29 mouse cellular contexts compared by ENCODE assay signal in the genomic region with DNA sequence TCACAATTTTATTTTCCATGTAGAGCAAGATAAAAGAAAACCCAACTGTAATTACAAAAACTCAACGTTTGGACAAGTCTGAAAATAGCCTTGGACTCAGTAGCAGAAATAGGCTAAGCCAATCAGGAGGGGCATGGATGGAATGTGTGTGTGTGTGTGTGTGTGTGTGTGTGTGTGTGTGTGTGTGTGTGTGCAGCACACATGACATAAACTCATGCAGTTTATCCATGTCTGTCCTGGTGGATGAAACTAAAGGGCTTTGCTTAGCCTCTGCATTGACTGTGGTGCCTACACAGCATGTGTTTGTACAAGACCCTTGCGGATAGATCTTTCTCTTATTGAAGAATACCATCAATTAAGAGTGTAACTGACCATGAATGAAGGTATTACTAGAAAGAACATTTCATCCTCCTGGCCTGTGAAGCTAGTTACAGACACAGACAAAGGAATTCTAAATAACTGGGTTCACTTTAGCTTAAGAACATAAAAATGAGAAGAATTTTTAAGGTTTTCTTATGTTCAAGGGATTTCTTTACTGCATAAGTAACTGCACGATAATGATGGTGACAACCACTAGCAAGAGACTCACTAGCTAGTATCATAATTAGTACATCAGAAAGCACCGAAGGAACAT.
DNase-seq lines count a peak whose midpoint lies in the region; ATAC-seq lines count a peak whose summit lies in the region.
"Had no signal": no experiment of that assay in that cellular context is flagged by ENCODE, and none has a peak within 500 bp of the region (broad histone marks: within the 10 kb centered on the region; RNA-seq: fewer than 3 reads in every experiment).

No protein-coding gene starts in this region.

- no peak overlapping the region for H3K27ac ChIP-seq in neural tube, embryonic 15.5 days (replicated peaks)
- H3K27ac ChIP-seq in forebrain, embryonic 16.5 days (ENCODE audit: low read length) = peak overlapping the region; percentile 33
- peak overlapping the region; percentile 68 for H3K27ac ChIP-seq in midbrain, embryonic 14.5 days (replicated peaks; ENCODE audit: low read depth, low read length)
- H3K27ac ChIP-seq: embryonic facial prominence, embryonic 13.5 days; hindbrain, postnatal 0 days; macrophage had no signal

- H3K4me3 ChIP-seq in neural tube, embryonic 15.5 days (replicated peaks) = no peak overlapping the region
- H3K4me3 ChIP-seq in forebrain, embryonic 16.5 days (replicated peaks; ENCODE audit: low read length) = no peak overlapping the region
- no peak overlapping the region for H3K4me3 ChIP-seq in midbrain, embryonic 14.5 days (replicated peaks; ENCODE audit: low read depth, low read length)
- H3K4me3 ChIP-seq: embryonic facial prominence, embryonic 13.5 days; erythroblast, embryonic 14.5 days; heart, embryonic 12.5 days had no signal

- no peaks in the 10 kb centered on the region for H3K27me3 ChIP-seq in neural tube, embryonic 15.5 days (replicated peaks)
- H3K27me3 ChIP-seq in forebrain, embryonic 16.5 days (replicated peaks; ENCODE audit: control insufficient read depth, insufficient read depth, low read length) = no peaks in the 10 kb centered on the region
- no peaks in the 10 kb centered on the region for H3K27me3 ChIP-seq in midbrain, embryonic 14.5 days (ENCODE audit: control insufficient read depth, insufficient read depth, low read length)
- H3K27me3 ChIP-seq: CH12.LX; embryonic facial prominence, embryonic 13.5 days; heart, embryonic 12.5 days; Patski had no signal

- DNase-seq in neural tube, embryonic 10.5 days (ENCODE audit: extremely low spot score, low spot score) = no peak
- DNase-seq in midbrain, embryonic 14.5 days = peak; percentile 41
- no peak for DNase-seq in testis, postnatal 10 days (ENCODE audit: low spot score)
- no peak for DNase-seq in adrenal gland, postnatal 4 days (ENCODE audit: low spot score in 2 of 2)
- DNase-seq: adrenal gland, postnatal 36 days; B cell, adult 2 months; cerebellum, adult 11 months; cerebellum, postnatal 25 days; gastrocnemius, postnatal 10 days; heart, adult 11 months; heart, postnatal 14 days; kidney, adult 9 months; kidney, postnatal 14 days; layer of hippocampus, postnatal 36 days; liver, postnatal 0 days; spleen, adult 18-20 months had no signal

- 67% methylated on average over 4 of the region's 4 CpGs for WGBS in neural tube, embryonic 15.5 days
- WGBS in forebrain, embryonic 16.5 days = 15% methylated on average over 4 of the region's 4 CpGs
- 26% methylated on average over 4 of the region's 4 CpGs for WGBS in midbrain, embryonic 14.5 days

- no peak overlapping the region for H3K9ac ChIP-seq in neural tube, embryonic 15.5 days (replicated peaks)
- H3K9ac ChIP-seq in forebrain, embryonic 16.5 days (replicated peaks; ENCODE audit: low read depth, low read length) = no peak overlapping the region
- H3K9ac ChIP-seq in midbrain, embryonic 14.5 days (replicated peaks; ENCODE audit: low read length) = no peak overlapping the region; the same call in 1 of the 2 replicates
- H3K9ac ChIP-seq: embryonic facial prominence, embryonic 13.5 days; heart, embryonic 12.5 days; liver, postnatal 0 days had no signal

- no peaks in the 10 kb centered on the region for H3K9me3 ChIP-seq in neural tube, embryonic 15.5 days (replicated peaks)
- no peaks in the 10 kb centered on the region for H3K9me3 ChIP-seq in forebrain, embryonic 16.5 days (ENCODE audit: control insufficient read depth, low read length)
- H3K9me3 ChIP-seq in midbrain, embryonic 14.5 days (ENCODE audit: control insufficient read depth, low read length) = no peaks in the 10 kb centered on the region
- H3K9me3 ChIP-seq: embryonic facial prominence, embryonic 13.5 days had no signal

- ATAC-seq in neural tube, embryonic 15.5 days (ENCODE audit: low FRiP score) = no peak
- ATAC-seq in forebrain, embryonic 16.5 days = peak; percentile 51; the same call in 1 of the 2 replicates
- ATAC-seq in midbrain, embryonic 14.5 days (ENCODE audit: low FRiP score, low TSS enrichment) = peak; percentile 69; the same call in 1 of the 2 replicates
- no peak for ATAC-seq in erythroid progenitor cell, adult 5-6 weeks (replicated peaks; ENCODE audit: low FRiP score, poor library complexity, severe bottlenecking)
- ATAC-seq: intestine, embryonic 16.5 days; liver, postnatal 0 days; lung, postnatal 0 days had no signal

- no peaks in the 10 kb centered on the region for H3K4me1 ChIP-seq in neural tube, embryonic 15.5 days
- peaks cover 15% of the 10 kb centered on the region for H3K4me1 ChIP-seq in forebrain, embryonic 16.5 days (replicated peaks; ENCODE audit: control insufficient read depth, insufficient read depth, low read length)
- H3K4me1 ChIP-seq in midbrain, embryonic 14.5 days (ENCODE audit: control insufficient read depth, insufficient read depth, low read length) = peaks cover 21% of the 10 kb centered on the region; the same call in 1 of the 2 replicates
- H3K4me1 ChIP-seq: heart, embryonic 12.5 days had no signal

- H3K4me2 ChIP-seq in neural tube, embryonic 15.5 days = peak overlapping the region; percentile 15; the same call in 1 of the 2 replicates
- peak overlapping the region; percentile 22; the same call in 1 of the 2 replicates for H3K4me2 ChIP-seq in forebrain, embryonic 16.5 days (ENCODE audit: low read length)
- H3K4me2 ChIP-seq in midbrain, embryonic 14.5 days (ENCODE audit: low read length) = peak overlapping the region; percentile 43
- H3K4me2 ChIP-seq: embryonic facial prominence, embryonic 13.5 days; heart, embryonic 12.5 days had no signal

- H3K36me3 ChIP-seq in neural tube, embryonic 15.5 days = no peaks in the 10 kb centered on the region
- no peaks in the 10 kb centered on the region for H3K36me3 ChIP-seq in forebrain, embryonic 16.5 days (ENCODE audit: control insufficient read depth, insufficient read depth)
- no peaks in the 10 kb centered on the region for H3K36me3 ChIP-seq in midbrain, embryonic 14.5 days (ENCODE audit: control insufficient read depth, insufficient read depth, low read length)
- H3K36me3 ChIP-seq: embryonic facial prominence, embryonic 13.5 days; G1E; heart, embryonic 12.5 days had no signal

Comparison
In these comparisons a context has a peak if more than half of its experiments do, and no peak if none do; other contexts are left out.
1. ATAC-seq: peak in forebrain, embryonic 16.5 days (single experiment) and midbrain, embryonic 14.5 days (single experiment); none in neural tube, embryonic 15.5 days (single experiment) and erythroid progenitor cell, adult 5-6 weeks (single experiment).
2. Peak in every context shown above with its lines, with median percentiles within 50 percentile points of each other: H3K4me2 ChIP-seq.